Mouse (Mus musculus) liver, embryonic 14.5 days (tissue): ENCODE results near the gene Tkt.
A peak's percentile ranks its signal among the peaks of the same experiment; 100 is the strongest.

Experiments
- CTCF ChIP-seq: IDR thresholded peaks from 2 replicates; pipeline ENCODE4 v1.5.1; 2016; ENCODE audit warnings: antibody characterized with exemption, low read depth, control low read depth
- EP300 ChIP-seq: IDR thresholded peaks from 2 replicates; pipeline ENCODE4 v1.6.1; 2016; ENCODE audit warnings: antibody characterized with exemption, low read depth

DNA sequence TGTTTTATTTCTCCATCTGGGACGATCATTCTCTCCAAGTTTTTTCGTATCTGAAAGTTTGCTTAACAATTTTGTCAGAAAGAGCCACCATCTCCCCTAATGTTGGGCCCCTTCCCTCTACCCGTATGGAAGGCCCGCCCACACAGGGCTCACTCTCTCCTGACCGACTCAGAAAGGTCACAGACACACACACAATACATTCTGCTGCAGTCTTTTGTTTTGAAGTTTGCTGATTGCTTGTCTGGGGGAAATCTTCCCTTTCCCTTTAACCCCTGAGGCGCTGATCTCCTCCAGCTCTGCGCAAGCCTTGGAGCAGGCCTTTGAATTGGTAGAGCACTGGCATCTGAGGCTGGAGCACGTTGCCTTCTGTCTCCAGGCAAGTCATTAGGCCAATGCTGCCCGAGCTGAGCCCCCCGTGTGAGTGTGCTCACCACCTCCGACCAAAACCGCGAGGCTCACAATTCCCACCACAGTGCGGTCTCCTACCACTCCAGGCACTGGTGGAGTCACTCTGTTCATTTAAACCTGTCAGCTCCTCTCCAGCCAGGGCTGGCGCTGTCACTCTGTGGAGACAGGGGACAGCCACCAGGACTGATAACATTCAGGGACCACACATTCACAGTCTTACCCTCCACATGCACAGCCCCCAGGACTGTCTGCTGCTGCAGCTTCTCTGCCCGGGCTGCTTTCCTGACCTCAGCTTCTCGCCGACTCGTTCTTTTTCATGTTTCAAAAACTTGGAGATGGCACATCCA lies 36.5 kb downstream of the Tkt start:
- TF ChIP-seq CTCF: 0 out of 2 replicates have a peak, but pooled peaks have one; percentile 6
- no peak for TF ChIP-seq EP300
